Mouse (Mus musculus) heart, embryonic 10.5 days (tissue): ENCODE results near the gene Cfap100. TPM values are rescaled to one million over a fixed set of nuclear protein-coding genes. Genes with fewer than 3 reads are reported as not detected.
A peak's percentile ranks its signal among the peaks of the same experiment; 100 is the strongest.

Source experiments
- DNase-seq: peaks from one replicate; pipeline ENCODE4 v3.0.0-alpha.2; 2017; ENCODE audit warnings: low spot score
- H3K27ac ChIP-seq: fragments of 300-500 bp; sonication (generic); 2 replicates; pipeline ENCODE4 v1.5.1; 2016; ENCODE audit warnings: mild to moderate bottlenecking
- H3K27me3 ChIP-seq: fragments of 300-500 bp; sonication (generic); 2 replicates; pipeline ENCODE4 v1.6.1; 2016; ENCODE audit warnings: mild to moderate bottlenecking; ENCODE audit not compliant: poor library complexity, insufficient read depth, severe bottlenecking
- H3K36me3 ChIP-seq: fragments of 300-500 bp; sonication (generic); 2 replicates; pipeline ENCODE4 v1.6.1; 2016; ENCODE audit warnings: mild to moderate bottlenecking, moderate library complexity
- H3K4me1 ChIP-seq: fragments of 300-500 bp; sonication (generic); 2 replicates; pipeline ENCODE4 v1.6.1; 2016; ENCODE audit warnings: mild to moderate bottlenecking
- H3K4me3 ChIP-seq: fragments of 300-500 bp; sonication (generic); 2 replicates; pipeline ENCODE4 v1.5.1; 2016; ENCODE audit warnings: mild to moderate bottlenecking, moderate library complexity
- H3K9me3 ChIP-seq: fragments of 300-500 bp; sonication (generic); 2 replicates; pipeline ENCODE4 v1.6.1; 2016; ENCODE audit warnings: mild to moderate bottlenecking, moderate library complexity
- WGBS: fragments of 180-500 bp; shearing (Covaris S2); methylation state at CpG from one replicate; pipeline ENCODE4 v1.1.7; 2016; 5-methylcytosine and 5-hydroxymethylcytosine counted together
- polyA plus RNA-seq: library from polyadenylated mRNA; unstranded; fragments of >200 nt; fragmentation: Nextera tagmentation; extraction: Ambion mirVana; gene quantifications from 2 replicates; pipeline ENCODE4 v1.2.1, GENCODE M21; 2016

Gene Cfap100
- polyA plus RNA-seq, 1 experiment from 2014 or later = not detected

- Histone ChIP-seq H3K4me1 (no peaks in the 10 kb centered on the region), H3K4me3 (no peak overlapping the region), H3K9me3 (no peaks in the 10 kb centered on the region), H3K27me3 (no peaks in the 10 kb centered on the region), H3K36me3 (no peaks in the 10 kb centered on the region), H3K27ac (no peak overlapping the region)
- 73% methylated on average over 5 of the region's 5 CpGs for WGBS
- no peak for DNase-seq
Measured at GRCm38 (mm10) chr6:90450697-90451096, 22.1 kb upstream of the Cfap100 start.

- peak; percentile 85 for DNase-seq
- Histone ChIP-seq H3K27me3 (no peaks in the 10 kb centered on the region), H3K27ac (no peak overlapping the region), H3K4me1 (no peaks in the 10 kb centered on the region), H3K9me3 (no peaks in the 10 kb centered on the region), H3K36me3 (no peaks in the 10 kb centered on the region), H3K4me3 (no peak overlapping the region)
- WGBS = 29% methylated on average over 7 of the region's 7 CpGs
Measured at GRCm38 (mm10) chr6:90450179-90450578, 21.6 kb upstream of the Cfap100 start.

- no peaks in the 10 kb centered on the region for H3K9me3 ChIP-seq
- 58% methylated on average over 4 of the region's 4 CpGs for WGBS
- H3K27ac ChIP-seq = 0 out of 2 replicates have a peak overlapping the region, but pooled peaks have one; percentile 0
- no peaks in the 10 kb centered on the region for H3K36me3 ChIP-seq
- H3K4me3 ChIP-seq = no peak overlapping the region
- H3K4me1 ChIP-seq = no peaks in the 10 kb centered on the region
- no peak for DNase-seq
- no peaks in the 10 kb centered on the region for H3K27me3 ChIP-seq
Measured at GRCm38 (mm10) chr6:90446883-90447282, 18.3 kb upstream of the Cfap100 start.

- WGBS = 84% methylated on average over 3 of the region's 3 CpGs
Measured at GRCm38 (mm10) chr6:90437041-90437440, 8.4 kb upstream of the Cfap100 start.

DNA sequence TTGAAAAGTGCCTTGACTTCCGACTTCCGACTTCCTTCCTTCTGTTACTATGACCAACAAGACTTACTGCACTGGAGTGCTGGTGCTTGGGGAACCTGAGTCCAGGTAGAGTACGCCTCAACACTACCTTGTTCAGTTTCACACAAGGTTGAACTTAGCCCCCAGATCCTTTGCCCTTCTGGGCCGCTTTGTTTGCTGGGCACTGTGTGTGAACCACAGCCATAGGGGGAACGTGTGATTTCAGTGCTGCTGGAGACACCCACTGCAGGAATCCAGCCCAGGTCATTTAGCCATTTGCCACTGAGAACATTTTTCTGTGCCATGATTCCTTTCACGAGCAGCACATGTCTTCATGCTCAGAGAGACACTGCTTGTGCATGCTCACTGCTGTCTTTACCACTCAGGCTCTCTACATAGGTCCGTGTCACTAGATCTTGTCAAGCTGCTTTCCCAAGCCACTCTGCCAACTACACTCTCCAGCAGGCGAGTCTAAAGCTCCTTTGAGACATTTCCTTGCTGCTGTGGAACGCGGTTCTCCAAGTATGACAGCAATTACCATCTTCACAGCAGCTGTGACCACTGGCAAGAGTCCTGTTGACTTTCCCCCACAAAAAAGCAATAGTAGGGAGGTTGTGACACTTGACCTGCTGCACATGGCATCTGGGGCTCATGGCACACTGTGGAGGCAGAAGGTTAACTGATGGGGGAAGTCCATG lies 7.8 kb upstream of the Cfap100 start:
- no peaks in the 10 kb centered on the region; the same call in 1 of the 2 replicates for H3K9me3 ChIP-seq
- H3K4me3 ChIP-seq = no peak overlapping the region
- H3K27ac ChIP-seq = no peak overlapping the region
- H3K36me3 ChIP-seq = no peaks in the 10 kb centered on the region
- H3K27me3 ChIP-seq = 0 out of 2 replicates have a peak, but pooled peaks cover 3% of the 10 kb centered on the region
- WGBS = 80% methylated on average over 10 of the region's 10 CpGs
- DNase-seq = no peak
- H3K4me1 ChIP-seq = no peaks in the 10 kb centered on the region

More at GRCm38 (mm10) chr6:90437041-90437440, 8.4 kb upstream of the Cfap100 start:
- no peaks in the 10 kb centered on the region for H3K4me1 ChIP-seq
- H3K36me3 ChIP-seq = no peaks in the 10 kb centered on the region
- H3K27me3 ChIP-seq = 0 out of 2 replicates have a peak, but pooled peaks cover 3% of the 10 kb centered on the region
- no peak overlapping the region for H3K27ac ChIP-seq
- no peak overlapping the region for H3K4me3 ChIP-seq
- no peaks in the 10 kb centered on the region; the same call in 1 of the 2 replicates for H3K9me3 ChIP-seq
- no peak for DNase-seq

GRCm38 (mm10) chr6:90435195-90435618 lies 6.6 kb upstream of the Cfap100 start:
- WGBS = 17% methylated on average over 11 of the region's 11 CpGs
- peak; percentile 80 for DNase-seq
- no peaks in the 10 kb centered on the region; the same call in 1 of the 2 replicates for H3K9me3 ChIP-seq
- H3K27me3 ChIP-seq = 0 out of 2 replicates have a peak, but pooled peaks cover 3% of the 10 kb centered on the region
- H3K4me1 ChIP-seq = no peaks in the 10 kb centered on the region
- H3K4me3 ChIP-seq = no peak overlapping the region
- no peaks in the 10 kb centered on the region for H3K36me3 ChIP-seq
- H3K27ac ChIP-seq = no peak overlapping the region

DNA sequence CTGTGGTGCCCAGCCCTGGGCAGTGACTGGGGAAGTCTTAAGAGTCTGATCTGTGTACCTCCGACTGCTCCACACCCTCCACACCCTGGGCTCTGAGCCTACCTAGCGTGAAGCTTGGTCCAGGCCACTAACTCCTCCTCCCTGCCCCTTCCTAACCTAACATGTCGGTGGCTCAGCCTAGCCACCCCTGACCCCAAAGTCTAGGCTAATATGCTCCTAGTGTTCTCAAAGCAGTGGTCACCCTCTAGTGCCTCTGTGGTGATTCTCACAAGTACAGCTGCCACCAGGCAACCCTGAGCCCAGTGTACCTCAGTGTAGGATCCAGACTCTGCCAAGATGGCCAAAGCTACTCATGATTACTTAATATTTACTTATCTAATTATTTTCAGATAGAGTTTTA lies 6.1 kb upstream of the Cfap100 start:
- Histone ChIP-seq H3K4me3 (no peak overlapping the region), H3K27ac (no peak overlapping the region), H3K27me3 (0 out of 2 replicates have a peak, but pooled peaks cover 3% of the 10 kb centered on the region), H3K36me3 (no peaks in the 10 kb centered on the region), H3K4me1 (no peaks in the 10 kb centered on the region), H3K9me3 (no peaks in the 10 kb centered on the region; the same call in 1 of the 2 replicates)
- WGBS = 61% methylated on average over 3 of the region's 3 CpGs
- no peak for DNase-seq

DNA sequence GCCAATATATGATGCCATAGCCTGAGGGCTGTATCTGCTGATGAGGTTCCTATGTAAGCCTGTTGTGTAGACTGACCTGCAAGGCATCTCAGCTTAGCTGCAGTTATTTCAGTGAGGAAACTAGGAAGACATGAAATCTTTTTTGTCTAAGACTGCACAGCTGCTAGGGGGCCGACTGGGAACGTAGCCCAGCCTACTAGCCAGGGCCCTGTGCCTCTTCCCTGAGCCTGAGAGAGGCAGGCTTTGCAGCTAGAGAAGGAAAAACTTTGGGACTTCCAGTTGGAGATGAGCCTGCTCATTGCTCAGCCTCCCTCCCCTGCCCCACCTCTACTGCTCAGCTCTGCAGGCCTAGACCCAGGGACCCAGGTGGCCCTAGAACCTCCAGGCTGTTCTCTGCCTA lies 2.9 kb upstream of the Cfap100 start:
- Histone ChIP-seq H3K9me3 (no peaks in the 10 kb centered on the region), H3K4me1 (peaks cover 9% of the 10 kb centered on the region), H3K27ac (no peak overlapping the region), H3K27me3 (peaks cover 17% of the 10 kb centered on the region), H3K36me3 (no peaks in the 10 kb centered on the region), H3K4me3 (no peak overlapping the region)
- no peak for DNase-seq
- 75% methylated on average over 2 of the region's 2 CpGs for WGBS

- WGBS = 76% methylated on average over 14 of the region's 14 CpGs
Measured at GRCm38 (mm10) chr6:90429911-90430310, 1.3 kb upstream of the Cfap100 start.

DNA sequence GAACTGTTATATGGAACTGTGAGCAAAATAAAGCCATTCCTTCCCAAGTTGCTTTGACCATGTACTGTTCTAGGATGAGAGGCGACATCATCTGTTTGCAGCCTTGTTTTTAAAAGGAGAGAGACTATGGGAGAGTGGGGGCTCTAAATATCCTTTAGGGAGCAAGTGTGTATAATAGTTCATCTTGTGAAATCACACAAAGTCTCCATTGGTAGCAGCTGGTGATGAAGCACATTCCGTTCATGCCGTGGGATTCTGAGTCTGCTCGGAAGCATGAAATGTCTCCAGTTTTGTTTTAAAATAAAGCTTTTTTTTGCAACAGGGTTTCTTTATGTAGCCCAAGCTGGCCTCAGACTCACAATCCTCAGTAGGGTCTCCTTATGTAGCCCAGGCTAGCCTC lies 2.6 kb downstream of the Cfap100 start:
- 81% methylated on average over 4 of the region's 4 CpGs for WGBS

More at GRCm38 (mm10) chr6:90429911-90430310, 1.3 kb upstream of the Cfap100 start:
- no peak overlapping the region for H3K4me3 ChIP-seq
- no peaks in the 10 kb centered on the region for H3K36me3 ChIP-seq
- peaks cover 9% of the 10 kb centered on the region for H3K4me1 ChIP-seq
- no peaks in the 10 kb centered on the region for H3K9me3 ChIP-seq
- peak; percentile 65 for DNase-seq
- peaks cover 22% of the 10 kb centered on the region for H3K27me3 ChIP-seq
- no peak overlapping the region for H3K27ac ChIP-seq

DNA sequence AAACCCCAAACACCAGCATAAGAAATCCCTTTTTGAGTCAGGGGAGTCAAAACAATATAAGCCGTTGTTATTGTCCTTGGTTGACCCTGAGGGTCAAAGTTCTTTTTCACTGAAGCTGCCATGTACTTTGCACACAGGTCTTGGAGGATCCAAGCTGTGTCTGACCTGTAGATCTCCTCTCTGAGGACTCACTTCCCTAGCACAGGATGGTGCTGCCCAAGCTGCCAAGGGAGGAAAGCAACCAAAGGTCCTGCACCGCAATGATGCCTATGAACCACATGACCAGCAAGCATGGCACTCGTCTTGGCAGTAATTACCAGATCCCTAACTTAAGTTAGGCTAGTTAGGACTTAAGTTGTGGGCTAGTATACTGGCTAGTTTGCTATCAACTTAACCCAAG lies 3.2 kb downstream of the Cfap100 start:
- 86% methylated on average over 3 of the region's 3 CpGs for WGBS
- Histone ChIP-seq H3K27me3 (peaks cover 22% of the 10 kb centered on the region), H3K4me3 (no peak overlapping the region), H3K9me3 (no peaks in the 10 kb centered on the region), H3K27ac (no peak overlapping the region), H3K4me1 (peaks cover 15% of the 10 kb centered on the region), H3K36me3 (no peaks in the 10 kb centered on the region)
- DNase-seq = no peak

More for the DNA sequence above, 2.6 kb downstream of the Cfap100 start:
- H3K9me3 ChIP-seq = no peaks in the 10 kb centered on the region
- DNase-seq = no peak
- peaks cover 22% of the 10 kb centered on the region for H3K27me3 ChIP-seq
- H3K4me1 ChIP-seq = peaks cover 15% of the 10 kb centered on the region
- H3K36me3 ChIP-seq = no peaks in the 10 kb centered on the region
- H3K27ac ChIP-seq = no peak overlapping the region
- no peak overlapping the region for H3K4me3 ChIP-seq

DNA sequence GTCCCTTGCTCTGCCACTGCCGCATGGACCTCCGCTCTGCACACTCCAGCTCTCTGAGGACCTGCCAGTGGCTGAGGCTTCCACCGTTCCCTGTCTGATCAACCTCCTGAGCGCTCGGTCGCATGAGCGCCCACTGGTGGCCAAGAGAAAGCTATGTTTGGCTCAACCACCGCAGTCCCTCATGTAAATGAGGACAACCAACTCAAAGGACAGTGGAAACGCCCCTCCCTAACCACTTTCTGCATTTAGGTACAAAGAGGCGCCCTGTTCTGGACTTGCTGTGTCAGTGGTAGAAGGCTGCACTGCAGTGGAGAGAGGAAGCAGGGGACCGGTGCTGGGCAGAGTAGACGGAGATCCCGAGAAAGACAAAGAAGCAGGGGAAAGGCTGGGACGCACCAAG lies 6.0 kb downstream of the Cfap100 start:
- Histone ChIP-seq H3K4me3 (peak overlapping the region; percentile 48), H3K27ac (peak overlapping the region; percentile 30; the same call in 1 of the 2 replicates), H3K9me3 (no peaks in the 10 kb centered on the region), H3K27me3 (peaks cover 15% of the 10 kb centered on the region), H3K36me3 (no peaks in the 10 kb centered on the region), H3K4me1 (peaks cover 14% of the 10 kb centered on the region)
- 5% methylated on average over 14 of the region's 14 CpGs for WGBS
- DNase-seq = peak; percentile 89

DNA sequence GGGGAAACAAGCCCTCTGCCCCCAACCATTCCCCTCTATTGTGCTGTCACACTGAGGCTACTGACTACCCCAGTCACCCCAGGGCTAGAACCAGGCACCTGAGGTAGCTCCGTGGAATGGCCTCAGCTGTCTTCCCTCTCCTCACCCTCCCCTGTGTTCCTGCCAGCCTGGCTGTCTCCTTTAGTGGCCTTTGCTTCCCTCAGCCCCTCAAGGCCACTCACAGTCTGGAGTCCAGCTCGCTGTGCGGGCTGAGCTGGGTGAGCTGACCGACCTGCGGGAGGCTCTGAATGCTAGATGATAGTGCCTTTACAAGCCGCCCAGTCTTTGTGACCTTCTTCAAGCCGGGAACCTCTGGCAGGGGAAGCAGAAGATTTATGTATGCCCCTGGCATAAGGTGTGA lies 16.7 kb downstream of the Cfap100 start:
- no peak overlapping the region for H3K4me3 ChIP-seq
- WGBS = 70% methylated on average over 7 of the region's 7 CpGs

More for the DNA sequence above, 16.7 kb downstream of the Cfap100 start:
- no peak overlapping the region for H3K27ac ChIP-seq
- H3K4me1 ChIP-seq = no peaks in the 10 kb centered on the region
- H3K27me3 ChIP-seq = peaks cover 4% of the 10 kb centered on the region; the same call in 1 of the 2 replicates
- no peak for DNase-seq
- H3K36me3 ChIP-seq = no peaks in the 10 kb centered on the region
- H3K9me3 ChIP-seq = no peaks in the 10 kb centered on the region
